Mouse (Mus musculus) lung, adult 2 months (tissue): ENCODE results near the gene Tmem181a.

ENCODE experiments used
- CTCF ChIP-seq: fragments of 200-500 bp; IDR thresholded peaks from 2 replicates; pipeline ENCODE4 v1.5.1; 2011; ENCODE audit warnings: mild to moderate bottlenecking, low read length, control low read depth; ENCODE audit not compliant: insufficient read depth
- POLR2A ChIP-seq: fragments of 200-500 bp; IDR thresholded peaks from 2 replicates; pipeline ENCODE4 v1.6.1; 2011; ENCODE audit warnings: low read depth, mild to moderate bottlenecking, control low read depth, low read length, borderline replicate concordance; ENCODE audit errors: extremely low read depth

- TF ChIP-seq CTCF (no peak), POLR2A (no peak)
These were observed 41.0 kb upstream of the Tmem181a start for GRCm38 (mm10) chr17:6215640-6216039.
